In the genomic region with DNA sequence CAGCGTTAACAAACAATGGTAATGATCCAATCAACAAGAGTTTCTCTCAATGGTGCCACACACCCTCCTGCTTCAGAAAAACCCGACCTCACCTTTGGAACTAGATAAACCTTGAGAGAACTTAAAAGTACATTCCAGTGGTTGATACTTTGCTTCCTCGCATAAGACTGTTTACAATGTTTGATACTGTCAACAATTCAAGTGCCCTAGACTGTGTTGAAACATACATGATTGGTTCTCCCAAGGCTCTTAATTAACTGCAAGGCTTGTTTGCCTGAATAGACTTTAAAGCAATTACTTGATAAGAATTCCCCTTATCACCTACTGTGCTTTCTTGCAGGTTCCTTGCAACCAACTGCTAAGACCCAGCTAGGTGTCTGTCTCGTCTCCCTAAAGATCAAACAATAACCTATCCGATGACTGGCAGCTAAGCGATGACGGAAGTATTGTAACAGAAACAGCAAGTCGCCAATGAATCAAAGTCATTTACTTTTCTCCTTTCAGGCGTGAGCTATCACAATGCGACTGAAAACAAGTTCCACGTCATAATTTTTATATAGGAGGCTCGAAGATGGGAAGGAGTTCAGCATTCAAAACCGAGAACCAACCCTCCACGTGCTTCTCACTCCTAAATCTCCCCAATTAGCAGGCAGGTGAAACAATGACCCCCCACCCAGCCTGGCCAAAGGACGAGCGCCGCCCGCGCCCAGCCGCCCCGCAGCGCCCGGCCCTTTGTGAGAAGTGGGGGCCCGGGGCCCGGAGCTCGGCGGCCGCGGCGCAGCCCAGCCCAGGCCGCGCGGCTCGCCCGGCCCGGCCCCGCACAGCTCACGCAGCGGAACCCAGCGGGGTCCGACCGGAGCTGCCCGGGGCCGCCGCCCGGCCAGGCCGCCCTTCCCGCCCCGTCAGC, we compare ENCODE assay signal across 8 mouse cellular contexts. TPM values are rescaled to one million over a fixed set of nuclear protein-coding genes. Genes with fewer than 3 reads are reported as not detected.
DNase-seq lines count a peak whose midpoint lies in the region; ATAC-seq and TF ChIP-seq lines count a peak whose summit lies in the region.

No protein-coding gene starts in this region.

- H3K4me2 ChIP-seq in heart, embryonic 15.5 days, result peak overlapping the region; percentile 77
- H3K4me2 ChIP-seq in myocyte (ENCODE audit: low read depth), result peak overlapping the region; percentile 88

- peak overlapping the region; percentile 97 for H3K9ac ChIP-seq in heart, embryonic 15.5 days

- H3K4me1 ChIP-seq in heart, embryonic 15.5 days (replicated peaks), result peaks cover 33% of the 10 kb centered on the region

- H3K27ac ChIP-seq in heart, embryonic 15.5 days, result peak overlapping the region; percentile 81

- DNase-seq in adrenal gland, adult 2 months, result peak; percentile 48
- no peak for DNase-seq in adrenal gland, adult 8-10 months
- DNase-seq in CD4-positive, CD25-positive, alpha-beta regulatory T cell, adult 2 months (ENCODE audit: low read depth, low spot score), result peak; percentile 71
- DNase-seq in cerebellum, postnatal 14 days, result peak; percentile 35 to 46
- DNase-seq in liver, result peak; percentile 26
- no peak for DNase-seq in urinary bladder, postnatal 10 days (ENCODE audit: low spot score)

- peak overlapping the region; percentile 92 for H3K4me3 ChIP-seq in heart, embryonic 15.5 days
- H3K4me3 ChIP-seq in myocyte, result peak overlapping the region; percentile 76

- no peak for TF ChIP-seq POLR2A in myocyte (IDR thresholded peaks at IDR 0.05; ENCODE audit: insufficient read length, low read depth)

- 2% methylated on average over 41 of the region's 49 CpGs for WGBS in heart, embryonic 15.5 days

- peak overlapping the region; percentile 92 for H3ac ChIP-seq in myocyte (ENCODE audit: control insufficient read depth, insufficient read length)

- H3K79me2 ChIP-seq in myocyte (ENCODE audit: control insufficient read depth, insufficient read depth), result peaks cover 57% of the 10 kb centered on the region

- H3K27me3 ChIP-seq in heart, embryonic 15.5 days, result no peaks in the 10 kb centered on the region
- no peaks in the 10 kb centered on the region for H3K27me3 ChIP-seq in myocyte (ENCODE audit: control insufficient read depth, insufficient read depth, insufficient read length)

- ATAC-seq in heart, embryonic 15.5 days (replicated peaks; ENCODE audit: insufficient number of reproducible peaks, insufficient read depth, low FRiP score, low read depth), result peak; percentile 66

- H3K36me3 ChIP-seq in heart, embryonic 15.5 days, result no peaks in the 10 kb centered on the region
- no peaks in the 10 kb centered on the region for H3K36me3 ChIP-seq in myocyte (ENCODE audit: control insufficient read depth, insufficient read depth)

- no peaks in the 10 kb centered on the region for H3K9me3 ChIP-seq in heart, embryonic 15.5 days (replicated peaks)

TF ChIP-seq in myocyte, 11 proteins besides CTCF, POLR2A, EP300 and RAD21:
- no peak for TF ChIP-seq POLR2AphosphoS2 (IDR thresholded peaks at IDR 0.05; ENCODE audit: insufficient read length, low read depth)
- no peak for TF ChIP-seq MYOD1 (IDR thresholded peaks at IDR 0.05; ENCODE audit: control insufficient read depth in 1 of 3, insufficient read length in 2 of 3, low read depth in 2 of 3)
- no peak for TF ChIP-seq USF1 (IDR thresholded peaks at IDR 0.05; ENCODE audit: low read depth)

RNA-seq across cellular contexts. Expression of gene Ubqln1, which starts 0.9 kb away (rescaled TPM):
- total RNA-seq in adrenal gland, adult 2 months (2021), result 100 to 1,000 TPM; 112 to 159 TPM
- 164 and 166 TPM in 2 replicates for polyA plus RNA-seq in adrenal gland, adult 2 months (2012; rRNA removed)
- 100 to 1,000 TPM in 3 of 4 experiments, 10 to 100 TPM in 1; 97.7 to 135 (median 106) TPM for total RNA-seq in adrenal gland, adult 8-10 months (2022)
- polyA plus RNA-seq in heart, embryonic 15.5 days (2015; fragmentation: Nextera tagmentation; extraction: Ambion mirVana), result 68.4 and 81.4 TPM in 2 replicates
- 58.2 TPM for polyA plus RNA-seq in myocyte (2012; fragmentation: generic; extraction: Trizol)

RNA-seq across cellular contexts. Expression of gene Idnk, which starts 57.1 kb away (rescaled TPM):
- 10 to 100 TPM; 55.1 to 69.8 TPM for total RNA-seq in adrenal gland, adult 2 months (2021)
- 11.0 and 15.3 TPM in 2 replicates for polyA plus RNA-seq in adrenal gland, adult 2 months (2012; rRNA removed)
- 10 to 100 TPM; 59.2 to 71.4 (median 63.6) TPM for total RNA-seq in adrenal gland, adult 8-10 months (2022)
- 29.5 and 30.3 TPM in 2 replicates for polyA plus RNA-seq in heart, embryonic 15.5 days (2015; fragmentation: Nextera tagmentation; extraction: Ambion mirVana)
- polyA plus RNA-seq in myocyte (2012; fragmentation: generic; extraction: Trizol), result 21.0 TPM

Comparison
In these comparisons a context has a peak if more than half of its experiments do, and no peak if none do; other contexts are left out.
1. DNase-seq: peak in adrenal gland, adult 2 months (single experiment), CD4-positive, CD25-positive, alpha-beta regulatory T cell, adult 2 months (single experiment), cerebellum, postnatal 14 days (2 of 2) and liver (single experiment); none in adrenal gland, adult 8-10 months (single experiment) and urinary bladder, postnatal 10 days (single experiment).